In genomic region chr3:37657009-37657408, GRCm38 (mm10) we compare ENCODE assay signal across 9 mouse cellular contexts. TPM values are rescaled to one million over a fixed set of nuclear protein-coding genes. Genes with fewer than 3 reads are reported as not detected.
DNase-seq lines count a peak whose midpoint lies in the region; ATAC-seq and TF ChIP-seq lines count a peak whose summit lies in the region.
"Had no signal": no experiment of that assay in that cellular context is flagged by ENCODE, and none has a peak within 500 bp of the region (broad histone marks: within the 10 kb centered on the region; RNA-seq: fewer than 3 reads in every experiment).

No protein-coding gene starts in this region.

- no peak overlapping the region for H3ac ChIP-seq in myocyte (ENCODE audit: control insufficient read depth, insufficient read length)

- TF ChIP-seq POLR2A in myocyte (IDR thresholded peaks at IDR 0.05; ENCODE audit: insufficient read length, low read depth), result no peak

- H3K9me3 ChIP-seq in embryonic facial prominence, embryonic 12.5 days, result no peaks in the 10 kb centered on the region
- no peaks in the 10 kb centered on the region for H3K9me3 ChIP-seq in hindbrain, embryonic 12.5 days (replicated peaks)
- H3K9me3 ChIP-seq: G1E had no signal

- H3K9ac ChIP-seq in embryonic facial prominence, embryonic 12.5 days, result no peak overlapping the region
- H3K9ac ChIP-seq in hindbrain, embryonic 12.5 days, result no peak overlapping the region

- peak overlapping the region; percentile 26; the same call in 1 of the 2 replicates for H3K4me2 ChIP-seq in embryonic facial prominence, embryonic 12.5 days (replicated peaks)
- peak overlapping the region; percentile 36 for H3K4me2 ChIP-seq in hindbrain, embryonic 12.5 days (replicated peaks)
- peak overlapping the region; percentile 30 for H3K4me2 ChIP-seq in myocyte (ENCODE audit: low read depth)

- no peak for TF ChIP-seq CTCF in layer of hippocampus, adult 2 months (conservative IDR thresholded peaks at IDR 0.05)

- DNase-seq in layer of hippocampus, adult 2 months (ENCODE audit: low spot score in 2 of 2), result no peak
- DNase-seq in layer of hippocampus, postnatal 10 days (ENCODE audit: low spot score in 2 of 2), result no peak
- DNase-seq in right cerebral cortex, postnatal 25 days, result no peak
- no peak for DNase-seq in gastrocnemius, adult 18-20 months (ENCODE audit: low spot score)
- no peak for DNase-seq in gastrocnemius, adult 8-10 months (ENCODE audit: low spot score in 2 of 2)

- 2% methylated on average over 8 of the region's 8 CpGs for WGBS in embryonic facial prominence, embryonic 12.5 days
- WGBS in hindbrain, embryonic 12.5 days, result 2% methylated on average over 8 of the region's 8 CpGs

- H3K36me3 ChIP-seq in embryonic facial prominence, embryonic 12.5 days, result no peaks in the 10 kb centered on the region
- H3K36me3 ChIP-seq in hindbrain, embryonic 12.5 days, result no peaks in the 10 kb centered on the region
- no peaks in the 10 kb centered on the region for H3K36me3 ChIP-seq in myocyte (ENCODE audit: control insufficient read depth, insufficient read depth)
- H3K36me3 ChIP-seq: G1E had no signal

- 0 out of 2 replicates have a peak, but pooled peaks have one; percentile 30 for ATAC-seq in embryonic facial prominence, embryonic 12.5 days (ENCODE audit: insufficient number of reproducible peaks, insufficient read depth, low FRiP score, low TSS enrichment)
- ATAC-seq in hindbrain, embryonic 12.5 days (ENCODE audit: low FRiP score), result no peak

- H3K4me3 ChIP-seq in layer of hippocampus, adult 2 months, result no peak overlapping the region
- no peak overlapping the region for H3K4me3 ChIP-seq in embryonic facial prominence, embryonic 12.5 days
- H3K4me3 ChIP-seq in hindbrain, embryonic 12.5 days, result no peak overlapping the region
- H3K4me3 ChIP-seq in myocyte, result no peak overlapping the region

- no peaks in the 10 kb centered on the region for H3K79me2 ChIP-seq in myocyte (ENCODE audit: control insufficient read depth, insufficient read depth)

- H3K4me1 ChIP-seq in embryonic facial prominence, embryonic 12.5 days, result peaks cover 18% of the 10 kb centered on the region
- peaks cover 19% of the 10 kb centered on the region for H3K4me1 ChIP-seq in hindbrain, embryonic 12.5 days

- H3K27me3 ChIP-seq in embryonic facial prominence, embryonic 12.5 days, result peaks cover 11% of the 10 kb centered on the region; the same call in 1 of the 2 replicates
- peaks cover 60% of the 10 kb centered on the region for H3K27me3 ChIP-seq in hindbrain, embryonic 12.5 days
- H3K27me3 ChIP-seq in myocyte (ENCODE audit: control insufficient read depth, insufficient read depth, insufficient read length), result no peaks in the 10 kb centered on the region

- H3K27ac ChIP-seq in layer of hippocampus, adult 2 months, result peak overlapping the region; percentile 37; the same call in 1 of the 2 replicates
- H3K27ac ChIP-seq in embryonic facial prominence, embryonic 12.5 days, result no peak overlapping the region
- H3K27ac ChIP-seq in hindbrain, embryonic 12.5 days, result no peak overlapping the region

TF ChIP-seq in myocyte, 11 proteins besides CTCF, POLR2A, EP300 and RAD21:
- TF ChIP-seq TCF12 (IDR thresholded peaks at IDR 0.05; ENCODE audit: insufficient read depth, poor library complexity, severe bottlenecking) (no peak), E2F4 (IDR thresholded peaks at IDR 0.05; ENCODE audit: insufficient read depth) (no peak), USF1 (IDR thresholded peaks at IDR 0.05; ENCODE audit: low read depth) (no peak)

RNA-seq across cellular contexts. Expression of gene Spry1, which starts 17.3 kb away (rescaled TPM):
- total RNA-seq in layer of hippocampus, adult 2 months (2021), result 10 to 100 TPM; 12.1 to 13.1 TPM
- 10 to 100 TPM; 17.1 to 18.2 TPM for total RNA-seq in layer of hippocampus, postnatal 10 days (2021)
- polyA plus RNA-seq in embryonic facial prominence, embryonic 12.5 days (2016; fragmentation: Nextera tagmentation; extraction: Ambion mirVana), result 12.8 and 13.6 TPM in 2 replicates
- 6.9 and 7.1 TPM in 2 replicates for polyA plus RNA-seq in hindbrain, embryonic 12.5 days (2016; fragmentation: Nextera tagmentation; extraction: Ambion mirVana)
- 20.6 TPM for polyA plus RNA-seq in myocyte (2012; fragmentation: generic; extraction: Trizol)
- 10 to 100 TPM; 15.5 to 21.9 TPM for total RNA-seq in gastrocnemius, adult 18-20 months (2021)
- 10 to 100 TPM; 10.9 to 18.4 (median 12.4) TPM for total RNA-seq in gastrocnemius, adult 8-10 months (2022)
